Mouse (Mus musculus) ES-Bruce4 (cell line): ENCODE results near the gene Atg7. TPM values are rescaled to one million over a fixed set of nuclear protein-coding genes. Genes with fewer than 3 reads are reported as not detected.

ENCODE experiments used
- H3K27ac ChIP-seq: 2 replicates; pipeline ENCODE4 v1.5.1; 2012; ENCODE audit warnings: low read length, inconsistent platforms; ENCODE audit not compliant: insufficient read depth
- H3K27me3 ChIP-seq: 2 replicates; pipeline ENCODE4 v1.6.1; 2012; ENCODE audit warnings: mild to moderate bottlenecking, low read length, inconsistent platforms; ENCODE audit not compliant: control insufficient read depth, poor library complexity, insufficient read depth, severe bottlenecking
- H3K36me3 ChIP-seq: 2 replicates; pipeline ENCODE4 v1.6.1; 2012; ENCODE audit warnings: inconsistent platforms, mild to moderate bottlenecking, low read length, moderate library complexity; ENCODE audit not compliant: control insufficient read depth, poor library complexity, insufficient read depth, severe bottlenecking
- H3K4me1 ChIP-seq: one replicate; pipeline ENCODE4 v1.8.1; 2011; ENCODE audit warnings: low read length; ENCODE audit not compliant: control insufficient read depth, insufficient read depth
- H3K4me3 ChIP-seq: 2 replicates; pipeline ENCODE4 v1.5.1; 2011; ENCODE audit warnings: low read depth, mild to moderate bottlenecking, low read length
- H3K9ac ChIP-seq: 2 replicates; pipeline ENCODE4 v1.6.1; 2012; ENCODE audit warnings: low read depth, mild to moderate bottlenecking, inconsistent platforms; ENCODE audit not compliant: poor library complexity, severe bottlenecking
- H3K9me3 ChIP-seq: replicated peaks from 2 replicates; pipeline ENCODE4 v1.6.1; 2012; ENCODE audit warnings: mild to moderate bottlenecking, low read length, inconsistent platforms; ENCODE audit not compliant: control insufficient read depth, poor library complexity, insufficient read depth, severe bottlenecking
- CTCF ChIP-seq: IDR thresholded peaks from one replicate; pipeline ENCODE4 v1.8.1; 2011; ENCODE audit warnings: low read depth, low read length
- EP300 ChIP-seq: IDR thresholded peaks from 2 replicates; pipeline ENCODE4 v1.6.1; 2011; ENCODE audit warnings: low read depth, low read length; ENCODE audit not compliant: insufficient read depth
- POLR2A ChIP-seq: IDR thresholded peaks from one replicate; pipeline ENCODE4 v1.8.1; 2011; ENCODE audit warnings: low read length; ENCODE audit not compliant: insufficient read depth
- polyA plus RNA-seq: library from polyadenylated mRNA; stranded (reverse); fragments of >200 nt; gene quantifications from 2 replicates; pipeline ENCODE4 v1.2.4, GENCODE M21; 2011; ENCODE audit warnings: low read depth; ENCODE audit not compliant: missing spikeins, insufficient read depth, insufficient read length

The Atg7 gene
- polyA plus RNA-seq, 1 experiment, result 18.0 TPM

- TF ChIP-seq POLR2A (no peak), CTCF (no peak), EP300 (no peak)
- no peaks in the 10 kb centered on the region for H3K27me3 ChIP-seq
- H3K9ac ChIP-seq, result no peak overlapping the region
- H3K9me3 ChIP-seq, result no peaks in the 10 kb centered on the region
- H3K36me3 ChIP-seq, result no peaks in the 10 kb centered on the region
- H3K27ac ChIP-seq, result no peak overlapping the region
- H3K4me3 ChIP-seq, result no peak overlapping the region
- no peaks in the 10 kb centered on the region for H3K4me1 ChIP-seq
Measured at GRCm38 (mm10) chr6:114712242-114713050, 69.5 kb downstream of the Atg7 start.

- H3K4me3 ChIP-seq, result no peak overlapping the region
- TF ChIP-seq POLR2A (no peak), EP300 (no peak), CTCF (no peak)
- H3K9me3 ChIP-seq, result no peaks in the 10 kb centered on the region
- no peaks in the 10 kb centered on the region for H3K4me1 ChIP-seq
- no peaks in the 10 kb centered on the region for H3K27me3 ChIP-seq
- no peaks in the 10 kb centered on the region for H3K36me3 ChIP-seq
- no peak overlapping the region for H3K9ac ChIP-seq
- H3K27ac ChIP-seq, result no peak overlapping the region
Measured at GRCm38 (mm10) chr6:114713538-114713937, 70.6 kb downstream of the Atg7 start.

- no peak overlapping the region for H3K4me3 ChIP-seq
- TF ChIP-seq POLR2A (no peak), CTCF (no peak), EP300 (no peak)
- no peak overlapping the region for H3K9ac ChIP-seq
- no peaks in the 10 kb centered on the region for H3K9me3 ChIP-seq
- no peak overlapping the region for H3K27ac ChIP-seq
- no peaks in the 10 kb centered on the region for H3K36me3 ChIP-seq
- H3K27me3 ChIP-seq, result no peaks in the 10 kb centered on the region
- no peaks in the 10 kb centered on the region for H3K4me1 ChIP-seq
Measured at GRCm38 (mm10) chr6:114714654-114715053, 71.8 kb downstream of the Atg7 start.

- no peak for TF ChIP-seq EP300
- no peak for TF ChIP-seq CTCF
- no peak for TF ChIP-seq POLR2A
- H3K36me3 ChIP-seq, result no peaks in the 10 kb centered on the region
Measured at GRCm38 (mm10) chr6:114715289-114716030, 72.6 kb downstream of the Atg7 start.

GRCm38 (mm10) chr6:114719100-114719499 lies 76.2 kb downstream of the Atg7 start:
- Histone ChIP-seq H3K4me3 (no peak overlapping the region), H3K4me1 (no peaks in the 10 kb centered on the region), H3K27ac (no peak overlapping the region), H3K36me3 (no peaks in the 10 kb centered on the region), H3K27me3 (no peaks in the 10 kb centered on the region), H3K9ac (no peak overlapping the region), H3K9me3 (no peaks in the 10 kb centered on the region)
- no peak for TF ChIP-seq POLR2A
- TF ChIP-seq CTCF, result no peak
- no peak for TF ChIP-seq EP300

More at GRCm38 (mm10) chr6:114715289-114716030, 72.6 kb downstream of the Atg7 start:
- Histone ChIP-seq H3K9ac (no peak overlapping the region), H3K9me3 (no peaks in the 10 kb centered on the region), H3K4me3 (no peak overlapping the region), H3K27ac (no peak overlapping the region), H3K27me3 (no peaks in the 10 kb centered on the region), H3K4me1 (no peaks in the 10 kb centered on the region)

- Histone ChIP-seq H3K9ac (no peak overlapping the region), H3K27ac (no peak overlapping the region), H3K4me3 (no peak overlapping the region), H3K27me3 (no peaks in the 10 kb centered on the region), H3K36me3 (no peaks in the 10 kb centered on the region), H3K4me1 (no peaks in the 10 kb centered on the region), H3K9me3 (no peaks in the 10 kb centered on the region)
- TF ChIP-seq EP300 (no peak), POLR2A (no peak), CTCF (no peak)
Measured at GRCm38 (mm10) chr6:114719665-114720064, 76.8 kb downstream of the Atg7 start.
